Mouse (Mus musculus) brown adipose tissue, adult 24 weeks (tissue): ENCODE measurements around the gene Gpr152. TPM values are rescaled to one million over a fixed set of nuclear protein-coding genes. Genes with fewer than 3 reads are reported as not detected.

Source experiments
- H3K27ac ChIP-seq: fragments of 200-500 bp; replicated peaks from 2 replicates; pipeline ENCODE4 v1.5.1; 2012; ENCODE audit warnings: low read depth, mild to moderate bottlenecking, low read length
- H3K4me1 ChIP-seq: fragments of 200-500 bp; 2 replicates; pipeline ENCODE4 v1.6.1; 2012; ENCODE audit warnings: low read length, mixed read lengths; ENCODE audit not compliant: control insufficient read depth, insufficient read depth, insufficient read length
- H3K4me3 ChIP-seq: fragments of 200-500 bp; 2 replicates; pipeline ENCODE4 v1.5.1; 2012; ENCODE audit warnings: low read depth, mild to moderate bottlenecking, low read length, moderate library complexity; ENCODE audit not compliant: insufficient read depth
- polyA plus RNA-seq: library from polyadenylated mRNA; stranded (reverse); fragments of >200 nt; gene quantifications from 2 replicates; pipeline ENCODE4 v1.2.4, GENCODE M21; 2012; ENCODE audit not compliant: missing spikeins, insufficient read depth, insufficient read length

Gene Gpr152
- polyA plus RNA-seq, 1 experiment, result not detected

- H3K4me1 ChIP-seq, result peaks cover 47% of the 10 kb centered on the region
- peak overlapping the region; percentile 80 for H3K4me3 ChIP-seq
- peak overlapping the region; percentile 71 for H3K27ac ChIP-seq
Measured at GRCm38 (mm10) chr19:4148819-4149218, 9.2 kb downstream of the Gpr152 start.

- H3K27ac ChIP-seq, result peak overlapping the region; percentile 71; the same call in 1 of the 2 replicates
- H3K4me3 ChIP-seq, result peak overlapping the region; percentile 80
- H3K4me1 ChIP-seq, result peaks cover 42% of the 10 kb centered on the region
Measured at GRCm38 (mm10) chr19:4149283-4149682, 9.7 kb downstream of the Gpr152 start.

- H3K27ac ChIP-seq, result no peak overlapping the region
- peak overlapping the region; percentile 80 for H3K4me3 ChIP-seq
Measured at GRCm38 (mm10) chr19:4149764-4150461, 10.3 kb downstream of the Gpr152 start.

GRCm38 (mm10) chr19:4150567-4151487, 11.2 kb downstream of the Gpr152 start:
- Histone ChIP-seq H3K4me1 (peaks cover 31% of the 10 kb centered on the region), H3K27ac (no peak overlapping the region), H3K4me3 (no peak overlapping the region)

More at GRCm38 (mm10) chr19:4149764-4150461, 10.3 kb downstream of the Gpr152 start:
- peaks cover 36% of the 10 kb centered on the region for H3K4me1 ChIP-seq

- Histone ChIP-seq H3K4me1 (peaks cover 28% of the 10 kb centered on the region), H3K4me3 (no peak overlapping the region), H3K27ac (no peak overlapping the region)
Measured at GRCm38 (mm10) chr19:4151488-4151860, 11.9 kb downstream of the Gpr152 start.

GRCm38 (mm10) chr19:4151898-4152297, 12.3 kb downstream of the Gpr152 start:
- Histone ChIP-seq H3K4me1 (peaks cover 26% of the 10 kb centered on the region), H3K27ac (no peak overlapping the region), H3K4me3 (no peak overlapping the region)

- no peak overlapping the region for H3K27ac ChIP-seq
- H3K4me1 ChIP-seq, result peaks cover 20% of the 10 kb centered on the region
- no peak overlapping the region for H3K4me3 ChIP-seq
Measured at GRCm38 (mm10) chr19:4152445-4153231, 13.1 kb downstream of the Gpr152 start.

- Histone ChIP-seq H3K4me1 (peaks cover 15% of the 10 kb centered on the region), H3K27ac (no peak within 1 kb of the TSS)
Measured at GRCm38 (mm10) chr19:4153232-4153654, 13.7 kb downstream of the Gpr152 start, which contains the start of gene Ptprcap. Gene Ptprcap (plus strand): TSS chr19:4153604.

GRCm38 (mm10) chr19:4154437-4155222, 15.0 kb downstream of the Gpr152 start:
- Histone ChIP-seq H3K4me1 (peaks cover 10% of the 10 kb centered on the region), H3K4me3 (0 out of 2 replicates have a peak overlapping the region, but pooled peaks have one; percentile 2), H3K27ac (no peak overlapping the region)

More at GRCm38 (mm10) chr19:4153232-4153654, 13.7 kb downstream of the Gpr152 start, which contains the start of gene Ptprcap:
- H3K4me3 ChIP-seq, result 0 out of 2 replicates have a peak within 1 kb of the TSS, but pooled peaks have one; percentile 2

GRCm38 (mm10) chr19:4155223-4156072, 15.9 kb downstream of the Gpr152 start:
- H3K4me3 ChIP-seq, result no peak overlapping the region
- H3K4me1 ChIP-seq, result peaks cover 5% of the 10 kb centered on the region
- no peak overlapping the region for H3K27ac ChIP-seq

- peaks cover 5% of the 10 kb centered on the region for H3K4me1 ChIP-seq
- no peak overlapping the region for H3K27ac ChIP-seq
- H3K4me3 ChIP-seq, result no peak overlapping the region
Measured at GRCm38 (mm10) chr19:4156073-4156579, 16.5 kb downstream of the Gpr152 start.

GRCm38 (mm10) chr19:4156771-4157170, 17.2 kb downstream of the Gpr152 start:
- Histone ChIP-seq H3K4me3 (no peak overlapping the region), H3K27ac (no peak overlapping the region), H3K4me1 (peaks cover 5% of the 10 kb centered on the region)

GRCm38 (mm10) chr19:4159049-4159448, 19.5 kb downstream of the Gpr152 start:
- peaks cover 7% of the 10 kb centered on the region for H3K4me1 ChIP-seq
- H3K4me3 ChIP-seq, result no peak overlapping the region
- H3K27ac ChIP-seq, result no peak overlapping the region
